Mouse (Mus musculus) heart, adult 9 months (tissue): ENCODE results near the gene Dip2a.

Experiments used
- DNase-seq, 2 experiments: peaks; one replicate each; pipeline ENCODE4 v3.0.0; 2022; ENCODE audit warnings: low spot score in 2 of 2

Dip2a gene

GRCm38 (mm10) chr10:76306738-76307137 lies 38.4 kb downstream of the Dip2a start:
- DNase-seq, result no peak

- DNase-seq, result no peak
Measured at GRCm38 (mm10) chr10:76300133-76300532, 45.0 kb downstream of the Dip2a start.

GRCm38 (mm10) chr10:76293222-76293621 lies 51.9 kb downstream of the Dip2a start:
- no peak for DNase-seq

GRCm38 (mm10) chr10:76289936-76290671 lies 55.0 kb downstream of the Dip2a start:
- no peak for DNase-seq

GRCm38 (mm10) chr10:76289052-76289451 lies 56.0 kb downstream of the Dip2a start:
- DNase-seq, result no peak

GRCm38 (mm10) chr10:76288268-76288993 lies 56.7 kb downstream of the Dip2a start:
- no peak for DNase-seq

GRCm38 (mm10) chr10:76278541-76279097 lies 66.5 kb downstream of the Dip2a start:
- peak; percentile 15 for DNase-seq

GRCm38 (mm10) chr10:76275256-76275655 lies 69.8 kb downstream of the Dip2a start:
- DNase-seq, result no peak

GRCm38 (mm10) chr10:76271238-76271637 lies 73.9 kb downstream of the Dip2a start:
- no peak for DNase-seq

- no peak for DNase-seq
Measured at GRCm38 (mm10) chr10:76262431-76262830, 82.7 kb downstream of the Dip2a start.

- no peak for DNase-seq
Measured at GRCm38 (mm10) chr10:76261447-76261846, 83.6 kb downstream of the Dip2a start.

GRCm38 (mm10) chr10:76260358-76261059 lies 84.6 kb downstream of the Dip2a start:
- no peak for DNase-seq

GRCm38 (mm10) chr10:76259566-76260232 lies 85.4 kb downstream of the Dip2a start:
- DNase-seq, result peak in 1 of 2 experiments; percentile 19

GRCm38 (mm10) chr10:76257719-76258390 lies 87.2 kb downstream of the Dip2a start:
- peak; percentile 77 to 85 for DNase-seq

GRCm38 (mm10) chr10:76257231-76257630 lies 87.9 kb downstream of the Dip2a start:
- no peak for DNase-seq

GRCm38 (mm10) chr10:76255617-76256016 lies 89.5 kb downstream of the Dip2a start:
- DNase-seq, result no peak

- DNase-seq, result no peak
Measured at GRCm38 (mm10) chr10:76253536-76253935, 91.6 kb downstream of the Dip2a start, which contains the start of gene S100b. Gene S100b (plus strand): TSS chr10:76253853.

GRCm38 (mm10) chr10:76253079-76253478 lies 92.0 kb downstream of the Dip2a start:
- DNase-seq, result no peak

GRCm38 (mm10) chr10:76250870-76251269 lies 94.2 kb downstream of the Dip2a start:
- DNase-seq, result no peak

GRCm38 (mm10) chr10:76248647-76248968 lies 96.5 kb downstream of the Dip2a start:
- no peak for DNase-seq
